Mouse (Mus musculus): ENCODE data around the gene Btbd9.

- TF ChIP-seq CTCF (IDR thresholded peaks at IDR 0.05; ENCODE audit: low read depth, low read length) (no peak), POLR2A (IDR thresholded peaks at IDR 0.05; ENCODE audit: insufficient read depth, low read length) (no peak)
These were observed 303.5 kb downstream of the Btbd9 start for GRCm38 (mm10) chr17:30272769-30273168.
